Mouse (Mus musculus) gastrocnemius, adult 2 months (tissue): ENCODE data around the gene Mrps6. TPM values are rescaled to one million over a fixed set of nuclear protein-coding genes. Genes with fewer than 3 reads are reported as not detected.
"Not testable (repeated sequence)": the region's sequence is repeated elsewhere in the genome, so short reads cannot be mapped to it uniquely, and the experiment has no call there.

ENCODE experiments used
- DNase-seq: peaks from one replicate; pipeline ENCODE4 v3.0.0; 2022
- H3K27ac ChIP-seq: fragments of 200-600 bp; 2 replicates; pipeline ENCODE4 v1.8.1; 2022; ENCODE audit warnings: mild to moderate bottlenecking
- H3K4me3 ChIP-seq: fragments of 200-600 bp; 2 replicates; pipeline ENCODE4 v1.8.1; 2022; ENCODE audit warnings: mild to moderate bottlenecking, moderate library complexity
- CTCF ChIP-seq: fragments of 200-600 bp; IDR thresholded peaks from 2 replicates; pipeline ENCODE4 v1.8.1; 2022; ENCODE audit warnings: antibody characterized with exemption, mild to moderate bottlenecking, moderate library complexity
- intact Hi-C: fragments of 180-260 bp; cut with DNase I; formaldehyde crosslinking; loops from one replicate; pipeline ENCODE4 v1.15.1; 2025
- total RNA-seq, 2 experiments: library from RNA; stranded (reverse); gene quantifications; 2 replicates each; pipeline ENCODE4 v1.2.3; 2021

Gene Mrps6
- total RNA-seq, 2 experiments from 2014 or later: 25.7 to 29.4 TPM

- intact Hi-C loops: no loop called here
- Histone ChIP-seq H3K27ac (no peak overlapping the region), H3K4me3 (no peak overlapping the region)
- DNase-seq: no peak
- TF ChIP-seq CTCF: no peak
Measured at GRCm38 (mm10) chr16:92083771-92084453, 25.8 kb downstream of the Mrps6 start.

DNA sequence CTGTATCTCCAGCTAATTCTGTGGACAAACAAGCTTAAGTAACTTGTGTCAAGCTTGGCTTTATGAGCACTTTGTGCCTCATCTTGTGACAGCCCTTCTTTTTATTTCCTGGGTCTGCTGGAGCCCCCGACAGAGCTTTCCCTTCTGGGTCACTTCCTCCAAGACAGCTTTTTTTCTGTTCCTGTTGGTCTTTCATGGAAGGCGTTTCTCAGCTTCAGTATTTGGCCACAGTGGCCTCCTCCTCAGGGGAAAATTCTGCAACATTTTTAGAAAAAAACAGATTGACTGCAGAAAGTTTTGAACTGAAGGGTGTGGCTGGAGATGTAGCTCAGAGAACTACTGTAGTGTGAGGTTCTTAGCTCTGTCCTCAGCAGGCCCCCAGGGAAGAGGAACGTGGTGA lies 31.2 kb downstream of the Mrps6 start:
- intact Hi-C loops: no loop called here
- Histone ChIP-seq H3K27ac (no peak overlapping the region), H3K4me3 (no peak overlapping the region)
- no peak for DNase-seq
- TF ChIP-seq CTCF: no peak

DNA sequence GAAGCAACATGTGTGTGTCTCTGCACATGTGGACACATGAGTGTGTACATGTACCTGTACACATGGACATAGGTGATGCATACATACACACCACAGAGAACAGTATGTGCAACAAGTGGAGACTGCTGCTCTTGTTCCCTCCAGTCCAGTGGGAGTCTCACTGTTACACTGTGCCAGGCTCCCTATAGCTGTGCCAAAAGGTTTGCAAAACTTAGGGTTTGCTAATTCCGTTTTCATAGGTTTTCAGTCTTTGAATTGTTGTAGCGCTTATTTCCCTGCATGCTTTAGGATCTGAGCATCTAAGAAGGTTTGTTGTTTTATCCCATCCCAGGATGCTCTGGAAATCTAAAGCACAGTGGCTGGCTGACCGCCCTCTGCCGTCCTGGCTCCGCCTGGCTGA lies 33.8 kb downstream of the Mrps6 start:
- no peak overlapping the region for H3K27ac ChIP-seq
- intact Hi-C loops: no loop called here
- no peak overlapping the region for H3K4me3 ChIP-seq
- DNase-seq: no peak
- no peak for TF ChIP-seq CTCF

DNA sequence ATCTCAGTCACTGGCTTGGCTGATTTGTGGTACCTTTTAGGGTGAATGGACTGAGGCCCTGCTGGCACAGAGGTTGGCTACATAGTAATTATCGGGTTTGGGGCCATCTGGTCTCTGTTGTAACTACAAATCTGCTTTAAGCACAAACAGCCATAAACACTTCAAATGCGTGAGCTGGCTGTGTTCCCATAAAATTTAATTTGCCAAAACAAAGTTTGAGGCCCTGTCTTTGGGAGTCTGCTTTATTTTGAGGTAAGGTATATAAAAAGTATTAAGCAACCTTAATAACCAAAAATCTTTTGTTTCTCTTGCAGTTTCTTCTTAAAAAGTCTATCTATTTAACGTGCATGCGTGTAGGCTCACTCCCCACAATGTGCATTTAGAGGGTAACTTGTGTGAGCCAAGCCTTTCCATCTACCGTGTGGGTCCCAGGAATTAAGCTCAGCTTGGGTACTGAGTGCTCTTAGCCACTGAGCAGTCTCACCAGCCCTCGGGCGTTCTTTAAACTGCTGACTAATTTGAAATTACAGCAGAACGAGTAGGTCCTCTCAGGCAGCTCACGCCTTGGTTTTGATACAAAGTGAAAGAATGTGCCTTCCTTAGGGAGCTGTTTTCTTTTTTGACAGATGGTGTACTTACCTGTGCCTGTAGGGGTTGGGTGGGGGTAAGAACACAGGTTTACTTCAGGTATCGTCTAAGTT lies 40.4 kb downstream of the Mrps6 start:
- no peak overlapping the region for H3K4me3 ChIP-seq
- no peak for TF ChIP-seq CTCF
- DNase-seq: no peak
- no peak overlapping the region for H3K27ac ChIP-seq
- intact Hi-C loops: no loop called here

- DNase-seq: no peak
- no peak overlapping the region for H3K27ac ChIP-seq
- intact Hi-C loops: no loop called here
- H3K4me3 ChIP-seq: no peak overlapping the region
- TF ChIP-seq CTCF: no peak
Measured at GRCm38 (mm10) chr16:92099598-92099997, 41.5 kb downstream of the Mrps6 start.

- DNase-seq: no peak
- intact Hi-C loops: loop anchor here (5.0 kb wide), 1 partner anchor 43 kb away; the partner anchor contains the start of genes Gm49711, Mrps6 and Slc5a3
- Histone ChIP-seq H3K27ac (no peak overlapping the region), H3K4me3 (no peak overlapping the region)
- TF ChIP-seq CTCF: no peak
Measured at GRCm38 (mm10) chr16:92100111-92100510, 42.0 kb downstream of the Mrps6 start.

DNA sequence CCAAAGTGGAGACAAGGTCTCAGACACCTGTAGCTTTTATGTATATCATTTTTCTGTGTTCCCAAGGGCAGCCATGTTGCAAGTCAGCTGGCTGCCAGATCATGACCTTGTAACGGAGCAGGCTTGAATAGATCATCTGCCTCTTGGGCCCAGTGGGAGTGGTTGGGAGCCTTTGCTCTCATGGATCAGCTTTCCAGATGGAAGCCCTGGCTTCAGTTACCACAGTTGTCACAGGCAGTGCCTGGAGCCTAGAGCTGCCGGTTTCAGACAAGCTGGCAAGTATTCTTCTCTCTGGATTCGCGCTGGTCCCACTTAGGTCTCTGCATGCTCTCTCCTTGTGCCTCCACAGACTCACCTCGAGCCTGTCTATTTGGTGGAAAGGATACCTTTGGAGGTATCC lies 44.0 kb downstream of the Mrps6 start:
- Histone ChIP-seq H3K4me3 (no peak overlapping the region), H3K27ac (peak overlapping the region; percentile 64)
- DNase-seq: peak; percentile 66
- intact Hi-C loops: loop anchor here (5.0 kb wide), 1 partner anchor 45 kb away; the partner anchor contains the start of genes Gm49711, Mrps6 and Slc5a3
- TF ChIP-seq CTCF: no peak

DNA sequence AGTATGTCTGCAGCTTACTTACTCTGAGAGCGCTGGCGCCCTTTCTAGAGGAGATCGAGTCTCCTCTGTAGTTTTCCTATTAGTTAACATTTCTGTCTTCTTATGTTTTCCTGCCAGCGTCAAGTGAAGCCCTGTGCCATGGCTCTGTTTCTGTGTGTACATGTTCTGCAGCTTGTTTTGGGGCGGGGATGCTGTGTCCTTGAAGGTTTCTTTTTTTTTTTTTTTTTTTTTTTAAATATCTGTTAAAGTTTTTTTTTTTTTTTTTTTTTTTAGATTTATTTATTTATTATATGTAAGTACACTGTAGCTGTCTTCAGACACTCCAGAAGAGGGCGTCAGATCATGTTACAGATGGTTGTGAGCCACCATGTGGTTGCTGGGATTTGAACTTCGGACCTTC lies 44.9 kb downstream of the Mrps6 start:
- H3K27ac ChIP-seq: peak overlapping the region; percentile 64
- intact Hi-C loops: loop anchor here (5.0 kb wide), 1 partner anchor 46 kb away; the partner anchor contains the start of genes Gm49711, Mrps6 and Slc5a3
- not testable (repeated sequence) for DNase-seq

DNA sequence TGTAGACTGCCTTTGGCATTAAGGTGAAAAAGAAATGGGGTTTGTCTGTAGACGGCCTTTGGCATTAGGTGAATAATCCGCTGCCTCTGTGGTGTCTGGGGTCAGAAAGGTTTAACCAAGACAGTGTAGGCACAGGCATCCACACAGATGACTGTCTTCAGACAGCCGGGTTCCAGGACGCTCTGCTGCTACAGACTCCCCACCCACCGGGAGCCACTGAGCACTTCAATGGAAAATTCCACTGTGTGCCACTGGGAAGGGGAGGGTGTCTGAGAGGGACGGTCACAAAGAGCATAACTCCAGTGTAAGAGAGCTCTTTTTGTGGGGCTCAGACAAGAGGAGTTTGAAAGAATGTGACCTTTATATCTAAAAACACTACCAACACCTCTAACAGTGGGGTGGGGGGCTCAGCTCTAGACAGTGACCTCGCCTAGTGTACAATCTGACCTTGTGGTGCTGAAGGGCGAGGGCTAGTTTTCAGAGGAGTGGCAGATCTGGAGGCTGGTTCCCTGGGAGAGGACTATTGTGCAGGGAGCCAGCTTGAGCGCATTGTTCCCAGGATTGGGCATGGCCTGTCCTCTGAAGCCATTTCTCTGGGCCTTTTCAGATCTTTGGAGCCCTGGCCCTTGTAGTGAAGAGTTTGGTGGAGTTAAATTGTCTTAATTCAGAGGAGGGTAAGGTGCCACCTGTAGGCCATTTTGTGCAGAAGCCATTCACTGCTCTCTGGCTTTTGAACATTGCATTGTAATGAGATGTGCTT lies 45.7 kb downstream of the Mrps6 start:
- intact Hi-C loops: loop anchor here (5.0 kb wide), 1 partner anchor 46 kb away; the partner anchor contains the start of genes Gm49711, Mrps6 and Slc5a3
- DNase-seq: no peak

More for the DNA sequence above, 44.9 kb downstream of the Mrps6 start:
- not testable (repeated sequence) for H3K4me3 ChIP-seq

DNA sequence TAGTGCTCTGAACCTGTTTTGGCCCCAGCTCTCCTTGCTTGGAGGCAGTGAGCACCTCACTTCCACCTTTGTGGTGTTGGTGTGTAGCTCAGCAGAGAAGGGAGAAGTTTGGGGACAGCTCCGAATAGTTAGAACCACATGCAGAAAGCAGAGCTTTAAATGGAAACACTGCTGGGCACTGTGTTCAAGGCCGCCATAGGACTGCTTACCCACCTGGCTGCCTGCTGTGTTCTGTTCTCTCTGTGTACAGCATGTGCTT lies 46.2 kb downstream of the Mrps6 start:
- Histone ChIP-seq H3K27ac (peak overlapping the region; percentile 48; the same call in 1 of the 2 replicates), H3K4me3 (no peak overlapping the region)
- intact Hi-C loops: loop anchor here (5.0 kb wide), 1 partner anchor 47 kb away; the partner anchor contains the start of genes Gm49711, Mrps6 and Slc5a3
- no peak for TF ChIP-seq CTCF
- DNase-seq: no peak

More for the DNA sequence above, 45.7 kb downstream of the Mrps6 start:
- no peak overlapping the region for H3K4me3 ChIP-seq
- peak overlapping the region; percentile 48; the same call in 1 of the 2 replicates for H3K27ac ChIP-seq
- TF ChIP-seq CTCF: peak; percentile 16; the same call in 1 of the 2 replicates

DNA sequence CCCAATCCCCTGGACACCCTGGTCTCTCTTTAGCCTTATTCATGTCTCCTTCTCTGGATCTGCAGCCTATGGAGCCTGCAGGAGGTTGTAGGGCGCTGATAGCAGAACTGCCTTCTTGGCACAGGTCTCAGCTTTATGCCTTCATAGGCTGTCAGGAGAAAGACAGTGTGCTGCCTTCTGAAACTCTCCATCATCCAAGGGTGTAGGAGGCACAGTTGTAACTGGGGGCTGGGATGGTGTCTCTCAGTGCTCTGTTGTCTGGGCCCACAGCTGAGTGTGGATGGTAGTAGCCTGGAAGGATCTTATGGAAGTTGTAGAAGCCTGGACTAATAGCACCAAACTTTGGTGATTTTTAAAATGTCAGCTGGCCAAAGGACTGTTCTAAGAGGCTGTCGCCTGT lies 46.9 kb downstream of the Mrps6 start:
- intact Hi-C loops: loop anchor here (5.0 kb wide), 1 partner anchor 48 kb away; the partner anchor contains the start of genes Gm49711, Mrps6 and Slc5a3
- Histone ChIP-seq H3K4me3 (no peak overlapping the region), H3K27ac (no peak overlapping the region)
- no peak for TF ChIP-seq CTCF
- no peak for DNase-seq

GRCm38 (mm10) chr16:92105631-92106030 lies 47.6 kb downstream of the Mrps6 start:
- DNase-seq: no peak
- no peak; the same call in 1 of the 2 replicates for TF ChIP-seq CTCF
- Histone ChIP-seq H3K27ac (no peak overlapping the region; the same call in 1 of the 2 replicates), H3K4me3 (no peak overlapping the region)
- intact Hi-C loops: no loop called here

DNA sequence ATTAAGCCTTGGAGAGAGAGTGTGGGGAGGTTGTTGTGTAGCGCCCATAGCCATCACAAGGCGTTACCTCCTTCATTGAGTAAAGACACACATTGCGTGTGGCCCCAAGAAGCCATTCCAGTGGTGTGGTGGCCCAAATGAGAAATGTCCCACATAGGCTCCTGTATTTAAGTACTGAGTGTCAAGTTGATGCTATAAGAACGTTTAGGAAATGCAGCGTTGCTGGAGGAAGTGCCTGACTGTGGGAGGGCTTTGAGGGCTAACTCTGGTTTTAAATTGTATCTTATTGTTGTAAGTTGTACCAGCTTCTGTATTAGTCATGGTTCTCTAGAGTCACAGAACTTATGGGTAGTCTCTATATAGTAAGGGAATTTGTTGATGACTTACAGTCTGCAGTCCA lies 49.3 kb downstream of the Mrps6 start:
- intact Hi-C loops: no loop called here
- Histone ChIP-seq H3K4me3 (no peak overlapping the region), H3K27ac (no peak overlapping the region)
- no peak for DNase-seq
- no peak for TF ChIP-seq CTCF
